Comparison of ENCODE assay signal across 1 mouse cellular context in the genomic region with DNA sequence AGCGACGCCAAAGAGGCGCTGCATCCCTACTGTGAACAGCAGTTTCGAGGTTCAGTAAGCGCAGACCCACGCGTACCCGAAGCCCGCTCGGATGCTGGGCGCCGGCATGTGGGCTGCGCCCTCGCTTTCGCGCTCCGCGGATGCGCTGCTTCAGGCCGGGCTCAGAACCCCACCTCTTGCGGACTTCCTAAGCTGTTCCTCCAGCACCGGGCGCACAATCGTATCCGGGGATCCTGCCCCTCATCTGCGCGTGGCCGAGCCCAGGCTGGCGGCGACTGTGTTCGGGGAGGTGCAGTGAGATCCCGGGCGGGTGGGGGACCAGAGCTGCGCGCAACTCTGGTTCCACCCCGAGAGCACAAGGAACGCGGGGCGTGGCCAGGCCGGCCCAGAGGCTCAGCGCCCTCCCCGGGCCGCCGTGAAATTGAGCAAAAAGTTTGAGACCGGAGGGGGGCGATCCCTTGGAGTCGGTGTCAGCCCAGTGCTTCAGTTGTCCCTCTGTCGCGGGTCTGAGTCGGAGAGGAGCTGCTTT.
TF ChIP-seq lines count a peak whose summit lies in the region.

No protein-coding gene starts in this region.

TF ChIP-seq in CH12.LX, 34 proteins besides CTCF, POLR2A, EP300 and RAD21 (continued from another document):
- TF ChIP-seq SMC3 (IDR thresholded peaks at IDR 0.05; ENCODE audit: low read depth, low read length) (no peak), NELFE (IDR thresholded peaks at IDR 0.05; ENCODE audit: low read depth, low read length) (no peak), MAX (IDR thresholded peaks at IDR 0.05; ENCODE audit: low read length) (peak; percentile 71; the same call in 1 of the 2 replicates), TBP (conservative IDR thresholded peaks at IDR 0.05; ENCODE audit: low read depth, low read length) (no peak), SIN3A (IDR thresholded peaks at IDR 0.05; ENCODE audit: low read length) (no peak), ZC3H11A (IDR thresholded peaks at IDR 0.05; ENCODE audit: low read depth, low read length) (no peak), GABPA (IDR thresholded peaks at IDR 0.05; ENCODE audit: insufficient replicate concordance, low read depth, low read length) (no peak), POLR2AphosphoS2 (IDR thresholded peaks at IDR 0.05; ENCODE audit: low read depth, low read length) (no peak), CHD1 (IDR thresholded peaks at IDR 0.05; ENCODE audit: low read depth, low read length) (no peak), IRF4 (IDR thresholded peaks at IDR 0.05; ENCODE audit: low read depth, low read length) (no peak), JUND (conservative IDR thresholded peaks at IDR 0.05; ENCODE audit: low read depth, low read length) (no peak), USF2 (conservative IDR thresholded peaks at IDR 0.05; ENCODE audit: low read depth, low read length) (no peak), UBTF (IDR thresholded peaks at IDR 0.05; ENCODE audit: low read depth, low read length) (peak; percentile 46; the same call in 1 of the 2 replicates), CHD2 (IDR thresholded peaks at IDR 0.05; ENCODE audit: low read length) (no peak), MXI1 (IDR thresholded peaks at IDR 0.05; ENCODE audit: low read depth, low read length) (peak; percentile 40), JUN (IDR thresholded peaks at IDR 0.05; ENCODE audit: insufficient read depth, low read depth, low read length) (no peak), NRF1 (IDR thresholded peaks at IDR 0.05; ENCODE audit: low read depth, low read length) (peak; percentile 15)
